Mouse (Mus musculus) spleen, postnatal 4 days (tissue): ENCODE results near the gene Obox3.
"Not testable (repeated sequence)": the region's sequence is repeated elsewhere in the genome, so short reads cannot be mapped to it uniquely, and the experiment has no call there.

ENCODE experiments used
- DNase-seq, 2 experiments: peaks; one replicate each; pipeline ENCODE4 v3.0.0; 2022; ENCODE audit warnings: low spot score in 2 of 2

Gene Obox3

GRCm38 (mm10) chr7:15639802-15640201, at the start of gene Obox3:
Gene Obox3 (minus strand): TSS chr7:15639902.
- DNase-seq = not testable (repeated sequence)

DNA sequence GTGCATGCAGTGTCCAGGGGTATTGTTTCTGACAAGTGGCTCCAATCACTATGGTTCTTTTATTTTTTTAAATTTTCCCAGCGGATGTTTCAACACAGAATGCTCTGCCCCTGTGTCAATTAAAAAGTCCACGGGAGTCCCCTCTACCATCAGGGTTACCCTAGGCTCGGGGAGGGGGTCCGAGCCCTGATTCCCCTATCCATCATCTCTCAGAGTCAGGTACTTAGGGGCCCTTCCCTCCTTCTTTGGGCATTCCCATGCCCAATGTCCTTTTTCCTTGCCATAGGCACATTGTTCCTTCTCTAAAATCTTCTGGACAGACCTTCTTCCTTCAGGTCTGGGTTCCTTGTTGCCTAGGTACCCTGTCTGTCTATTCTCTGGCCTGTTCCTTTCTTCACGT, 130.3 kb downstream of the Obox3 start:
- peak in 1 of 2 experiments; percentile 9 for DNase-seq
